Mouse (Mus musculus): Measurements from ENCODE around the gene C8b.

DNA sequence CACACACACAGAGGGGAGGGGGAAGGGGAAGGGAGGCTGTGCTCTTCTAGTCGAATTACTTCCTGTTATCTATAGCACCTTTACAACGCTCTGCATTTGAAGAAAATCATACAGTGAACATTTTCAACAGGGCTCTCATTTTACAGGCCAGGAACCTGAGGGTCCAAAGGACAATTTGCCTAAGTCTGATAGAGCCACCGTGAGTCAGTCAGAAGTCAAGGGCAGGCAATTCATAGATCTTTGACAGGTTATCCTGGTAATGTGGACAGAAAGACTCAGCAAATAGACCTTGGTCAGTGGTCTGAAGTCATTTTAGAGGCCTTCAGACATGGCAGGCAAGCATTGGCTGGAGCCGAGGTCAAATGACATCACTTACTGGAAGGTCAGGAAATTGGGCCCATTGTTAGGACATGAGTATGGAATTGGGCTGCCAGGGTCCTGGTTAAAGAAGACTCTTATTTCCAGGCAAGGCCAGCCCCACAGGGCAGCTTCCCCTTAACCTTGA lies 57.5 kb downstream of the C8b start:
- no peak for TF ChIP-seq CTCF (IDR thresholded peaks at IDR 0.05; ENCODE audit: low read depth, low read length)
- no peak for TF ChIP-seq POLR2A (IDR thresholded peaks at IDR 0.05; ENCODE audit: extremely low read depth, insufficient read depth, low read length)

All from liver, adult 2 months (tissue).